Mouse (Mus musculus) CD4-positive, CD25-positive, alpha-beta regulatory T cell, adult 2 months (primary cell): ENCODE results near the gene Slc30a9.

ENCODE experiments used
- DNase-seq: peaks from one replicate; pipeline ENCODE4 v3.0.0-alpha.2; 2012; ENCODE audit warnings: low read depth, low spot score

The Slc30a9 gene

DNA sequence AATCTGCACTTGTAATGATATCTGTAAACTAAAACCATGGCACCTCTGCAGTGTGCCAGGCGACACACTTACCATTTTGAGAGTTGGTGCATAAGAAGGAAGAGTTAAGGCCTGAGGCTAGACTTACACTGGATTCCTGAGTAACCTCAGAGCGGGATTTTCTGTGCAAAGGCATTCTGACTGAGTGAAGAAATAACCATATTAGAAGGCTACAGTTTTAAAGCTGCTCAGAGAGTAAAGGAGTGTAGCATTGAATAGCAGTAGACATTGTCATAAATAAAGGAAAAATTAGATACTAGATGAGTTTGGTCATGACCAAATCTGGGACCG, 5.7 kb downstream of the Slc30a9 start:
- no peak for DNase-seq

DNA sequence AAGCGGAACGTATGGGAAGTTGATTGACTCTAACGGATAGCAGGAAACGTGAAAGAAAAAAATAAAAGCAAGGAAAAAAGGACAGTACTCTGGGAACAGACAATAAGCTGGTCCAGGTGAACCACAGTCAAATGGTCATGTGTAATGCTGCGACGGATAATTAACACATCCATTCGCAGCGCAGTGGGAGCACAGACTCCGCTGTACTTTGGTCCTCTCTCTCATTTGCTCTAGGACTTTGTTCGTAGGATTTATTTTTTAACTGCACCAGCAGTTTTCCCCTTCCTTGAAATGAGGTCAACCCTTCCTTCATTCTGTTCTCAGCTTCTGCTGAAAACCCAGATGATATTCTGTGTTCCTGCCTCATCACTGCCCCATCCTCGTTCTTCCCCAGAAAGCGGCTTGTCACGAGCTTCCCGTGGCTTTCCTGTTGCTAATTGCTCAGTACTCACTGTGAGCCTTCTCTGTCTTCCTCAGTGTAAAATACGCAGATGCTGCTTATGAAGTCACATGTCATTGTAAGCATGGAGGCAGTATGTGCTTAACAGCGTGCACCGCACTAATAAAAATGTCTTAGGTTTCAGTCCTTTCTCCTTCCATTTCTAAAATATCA, 15.0 kb downstream of the Slc30a9 start:
- no peak for DNase-seq

DNA sequence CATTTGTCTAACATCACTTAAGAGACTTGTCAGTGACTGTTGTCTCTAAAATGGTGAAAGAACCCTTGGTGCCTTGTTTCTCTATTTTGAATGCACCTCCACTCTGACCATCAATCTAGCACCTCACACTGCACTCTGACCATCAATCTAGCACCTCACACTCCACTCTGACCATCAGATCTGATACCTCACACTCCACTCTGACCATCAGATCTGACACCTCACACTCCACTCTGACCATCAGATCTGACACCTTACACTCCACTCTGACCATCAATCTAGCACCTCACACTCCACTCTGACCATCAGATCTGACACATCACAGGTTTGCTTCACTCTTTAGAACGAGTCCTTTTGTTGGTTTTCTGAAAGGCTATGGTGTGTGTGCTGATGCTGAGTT, 17.3 kb downstream of the Slc30a9 start:
- no peak for DNase-seq

DNA sequence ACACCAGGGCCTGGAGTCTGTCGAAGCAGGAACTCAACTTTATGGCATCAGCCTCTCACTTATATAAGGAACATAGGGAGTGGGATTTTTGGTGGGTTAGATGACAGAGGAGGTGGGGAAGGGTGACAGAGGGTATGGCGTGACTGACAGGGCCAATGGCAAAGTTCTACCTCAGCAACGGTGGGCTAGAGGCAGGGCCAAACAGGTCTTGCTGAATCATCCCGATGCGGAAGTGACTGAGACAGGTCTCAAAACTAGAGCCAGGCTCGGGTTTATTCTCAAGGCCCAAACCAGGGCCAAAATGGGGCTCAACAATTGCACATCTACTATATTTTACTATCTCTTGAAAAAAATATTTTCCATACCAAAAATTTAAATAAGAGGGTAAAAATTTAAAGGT, 34.1 kb downstream of the Slc30a9 start:
- no peak for DNase-seq

DNA sequence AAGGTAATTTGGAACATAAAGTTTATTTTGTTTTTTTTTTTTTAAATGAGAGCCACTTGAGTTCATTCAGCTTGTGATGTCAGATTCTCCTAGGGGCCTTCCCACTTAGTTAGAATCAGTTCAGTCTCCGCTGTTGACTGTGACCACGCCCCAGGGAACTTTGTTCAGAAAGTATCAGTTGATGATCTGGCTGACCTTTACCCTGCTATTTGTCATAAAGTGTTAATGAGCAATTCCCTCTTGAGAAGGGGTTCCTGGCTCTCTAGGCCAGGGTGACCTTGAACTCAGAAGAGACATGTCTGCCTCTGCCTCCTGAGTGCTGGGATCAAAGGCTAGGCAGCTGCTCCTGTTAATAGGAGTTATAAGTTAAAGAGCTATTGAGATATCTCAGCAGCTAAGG, 40.3 kb downstream of the Slc30a9 start:
- DNase-seq, result no peak

DNA sequence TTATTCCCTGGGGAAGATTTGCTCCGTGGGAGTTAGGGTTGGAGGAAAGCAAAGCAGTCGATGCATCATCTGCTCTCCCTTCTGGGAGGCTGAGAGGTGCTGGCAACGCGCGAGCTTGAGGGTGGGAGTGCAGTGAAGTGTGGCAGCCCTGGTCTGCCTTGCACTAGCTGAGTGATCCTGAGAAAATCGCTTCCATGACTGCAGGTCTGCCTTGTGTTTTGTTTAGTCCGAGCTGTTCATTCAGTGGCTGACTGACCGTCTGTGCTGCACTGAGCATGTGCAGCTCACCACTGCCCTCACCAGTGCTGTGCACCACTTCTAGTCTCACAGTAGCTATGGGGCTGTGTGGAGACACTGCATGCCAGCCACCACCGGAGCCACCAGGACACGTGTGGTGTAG, 42.2 kb downstream of the Slc30a9 start:
- DNase-seq, result no peak

DNA sequence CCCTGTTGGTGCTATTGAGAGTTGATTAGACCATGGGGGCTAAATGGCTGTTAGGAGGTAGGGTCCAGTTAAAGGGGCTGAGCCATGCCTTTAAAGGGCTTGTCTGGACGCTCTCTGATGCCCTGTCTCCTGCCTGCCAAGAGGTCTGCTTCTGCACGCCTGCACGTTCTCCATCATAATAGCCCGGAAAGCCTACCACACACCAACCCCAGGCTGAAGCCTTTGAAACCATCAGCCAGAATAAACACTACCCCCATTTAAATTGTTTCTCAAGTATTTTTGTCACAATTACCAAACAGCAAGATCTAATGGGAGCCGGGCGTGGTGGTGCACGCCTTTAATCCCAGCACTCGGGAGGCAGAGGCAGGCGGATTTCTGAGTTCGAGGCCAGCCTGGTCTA, 55.6 kb downstream of the Slc30a9 start:
- no peak for DNase-seq

DNA sequence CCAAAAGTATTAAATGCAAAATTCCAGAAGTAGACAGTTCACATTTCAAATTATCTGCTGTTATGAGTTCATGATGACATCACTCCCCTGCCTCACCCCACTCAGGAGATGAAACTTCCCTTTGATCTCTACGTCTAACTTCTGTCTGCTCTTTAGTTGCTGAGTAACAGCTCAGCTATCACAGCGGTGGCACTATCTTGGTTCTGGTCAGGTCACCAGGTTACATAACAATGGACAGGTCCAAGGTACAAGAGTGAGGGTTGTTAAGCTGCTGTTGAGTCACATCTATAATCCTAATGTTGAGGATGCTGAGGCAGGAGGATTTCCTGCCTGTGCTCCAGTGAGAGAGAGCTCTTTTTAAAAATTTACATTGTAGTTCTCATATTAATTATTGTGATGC, 56.2 kb downstream of the Slc30a9 start:
- DNase-seq, result no peak

DNA sequence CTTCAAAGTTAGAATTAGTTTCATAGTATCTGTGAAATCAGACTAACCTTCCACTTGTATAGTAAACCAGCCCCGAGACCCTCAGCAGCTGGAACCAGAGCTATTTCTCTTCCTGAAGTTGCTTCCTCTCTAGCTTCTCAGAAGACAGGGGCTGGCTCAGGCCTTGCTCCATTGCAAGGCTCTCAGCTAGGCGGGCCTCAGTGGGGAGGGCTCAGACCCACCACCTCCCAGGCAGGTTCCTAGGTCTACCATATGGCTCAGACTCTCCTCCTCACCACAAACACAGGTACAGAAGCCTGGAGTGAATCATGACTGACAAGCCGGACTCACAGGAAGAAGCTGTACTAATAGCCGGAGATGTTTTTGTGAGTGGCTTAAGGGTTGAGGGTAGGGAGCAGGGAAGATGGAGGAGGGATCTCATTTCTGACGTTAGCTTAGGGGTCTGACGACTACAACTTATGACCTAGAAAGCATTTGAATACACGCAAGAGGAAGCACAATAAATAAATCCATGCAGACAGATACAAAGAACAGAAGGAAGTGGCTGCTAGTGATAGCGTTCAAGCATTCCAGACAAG, 70.4 kb downstream of the Slc30a9 start:
- no peak for DNase-seq

DNA sequence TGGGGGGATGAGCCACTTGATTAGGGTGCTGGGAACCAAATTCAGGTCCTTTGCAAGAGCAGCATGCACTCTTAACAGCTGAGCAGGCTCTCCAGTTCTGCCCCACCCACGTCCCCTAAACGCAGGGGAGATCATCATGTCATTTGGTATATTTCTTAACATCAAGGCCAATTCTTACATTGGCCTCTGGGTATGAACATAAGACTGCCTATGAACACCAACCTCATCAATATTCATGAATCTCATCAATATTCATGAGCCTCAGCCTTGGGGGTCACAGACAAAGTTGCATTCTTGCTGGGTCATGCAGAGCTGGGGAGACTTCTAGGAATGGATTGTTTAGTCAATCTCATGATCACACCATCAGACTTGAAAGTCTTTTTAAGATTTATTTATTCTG, 74.9 kb downstream of the Slc30a9 start:
- no peak for DNase-seq

DNA sequence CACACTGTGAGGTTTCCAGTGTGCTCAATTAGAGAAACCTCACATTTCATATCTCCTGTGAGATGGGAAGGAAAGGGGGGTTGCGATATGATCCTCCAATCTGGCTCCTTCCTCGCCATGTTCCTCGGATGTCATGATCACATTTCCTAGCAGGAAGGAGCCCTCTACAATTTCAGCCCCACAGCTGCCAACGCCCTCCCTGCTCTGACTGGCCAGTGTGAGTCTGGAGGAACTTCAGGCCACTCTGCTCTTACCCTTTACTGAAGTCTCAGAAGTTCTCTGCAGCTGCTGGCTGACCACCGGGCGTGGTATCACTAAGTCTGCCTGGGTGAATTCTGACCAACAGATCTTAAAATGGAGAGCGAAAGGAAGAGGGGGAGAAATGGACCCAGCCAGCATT, 75.8 kb downstream of the Slc30a9 start:
- no peak for DNase-seq

DNA sequence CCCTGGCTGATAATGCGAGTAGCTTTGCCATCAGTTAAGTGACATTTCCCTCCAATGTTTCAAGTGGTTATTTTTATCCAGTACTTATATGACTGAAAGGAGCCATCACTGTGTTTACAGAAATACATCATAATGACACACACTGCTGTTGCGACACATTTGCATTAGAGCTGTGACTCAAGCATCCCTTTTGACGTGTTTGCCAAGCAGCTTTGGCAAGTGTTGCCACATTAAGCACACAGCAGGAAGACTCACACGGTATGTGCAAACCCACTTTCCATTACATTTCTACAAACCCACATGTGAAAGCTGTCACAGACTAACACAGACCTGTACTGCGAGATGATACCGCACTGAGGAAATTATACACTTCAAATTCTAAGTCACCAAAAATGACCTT, 87.2 kb downstream of the Slc30a9 start:
- DNase-seq, result peak; percentile 37

DNA sequence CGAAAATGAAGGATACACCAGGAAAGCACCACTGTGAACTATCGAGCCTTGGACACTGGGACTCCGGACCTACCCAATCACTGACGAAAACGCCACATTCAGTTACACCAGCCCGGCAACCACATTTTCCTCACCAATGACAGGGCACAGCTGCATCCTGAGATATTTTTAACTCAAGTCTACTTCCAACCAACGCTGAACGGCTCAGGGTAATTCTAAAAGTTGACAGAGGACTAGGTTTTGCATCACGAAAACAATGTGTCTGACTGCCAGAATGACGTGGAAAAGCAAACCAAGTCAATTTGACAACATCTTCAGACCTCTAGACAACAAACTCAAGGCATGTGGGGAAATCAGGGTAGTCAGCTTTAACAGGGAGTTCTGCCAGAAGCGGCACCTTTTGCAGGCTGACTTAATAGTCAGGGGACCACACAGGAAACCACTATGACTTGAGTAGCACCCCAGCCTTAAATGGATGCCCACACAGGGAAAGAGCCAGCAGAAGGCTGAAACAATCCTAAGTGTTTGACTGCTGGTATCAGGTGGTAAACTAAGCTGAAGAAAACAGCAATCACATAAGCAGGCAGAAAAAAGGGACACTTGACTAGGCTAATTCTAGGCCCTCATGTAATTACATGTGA, 88.6 kb downstream of the Slc30a9 start:
- peak; percentile 17 for DNase-seq

DNA sequence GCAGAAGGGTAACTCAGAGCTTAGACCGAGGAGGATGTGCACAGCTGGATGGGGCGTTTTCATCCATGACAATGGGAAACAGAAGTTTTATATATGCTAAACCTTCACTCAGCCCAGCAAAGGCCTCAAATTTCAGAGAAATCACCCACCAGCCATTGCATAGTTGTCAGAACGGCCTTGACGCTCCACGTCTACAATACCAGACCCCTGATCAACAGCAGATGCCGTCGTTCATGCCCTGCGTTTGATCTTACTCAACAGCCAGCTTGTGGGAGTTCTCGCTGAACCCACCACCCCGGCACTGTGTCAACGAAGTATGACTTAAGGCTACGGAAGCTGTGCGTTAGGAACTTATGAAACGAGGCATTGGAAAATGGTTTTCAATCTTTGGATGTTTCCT, 90.4 kb downstream of the Slc30a9 start:
- no peak for DNase-seq

DNA sequence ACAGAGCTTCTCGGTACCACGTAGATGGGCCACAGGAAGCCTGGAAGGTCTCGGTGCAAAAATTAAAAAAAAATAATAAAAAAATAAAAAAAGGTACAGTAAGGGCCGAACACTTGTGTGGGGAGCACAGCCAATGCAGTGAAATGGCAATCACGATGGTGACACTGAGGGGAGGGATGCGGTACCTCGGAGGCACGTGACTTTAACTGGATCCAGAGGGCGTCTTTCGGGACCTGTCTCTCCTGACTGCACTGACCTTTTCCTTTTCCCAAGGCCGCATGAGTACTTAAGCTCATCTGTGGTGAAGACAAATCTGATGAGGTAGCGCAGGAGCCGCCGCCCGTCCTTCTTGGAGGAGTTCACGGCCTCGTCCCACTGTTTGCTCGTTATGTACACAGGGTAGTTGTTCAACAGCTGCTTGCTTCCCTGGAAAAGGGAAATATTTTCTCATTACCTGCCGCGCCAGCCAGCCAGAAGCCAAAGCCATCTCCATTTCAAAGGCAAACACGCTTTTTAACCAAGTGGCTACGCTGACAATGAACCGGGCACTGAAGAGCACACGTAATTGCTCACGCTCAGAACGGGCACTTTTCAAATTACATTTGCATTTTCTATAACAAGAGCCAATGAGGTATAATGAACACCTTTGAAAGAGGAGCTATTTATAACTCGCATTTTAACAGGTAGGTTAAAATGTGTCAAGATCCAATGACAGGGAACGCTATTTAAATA, 93.3 kb downstream of the Slc30a9 start:
- DNase-seq, result no peak

DNA sequence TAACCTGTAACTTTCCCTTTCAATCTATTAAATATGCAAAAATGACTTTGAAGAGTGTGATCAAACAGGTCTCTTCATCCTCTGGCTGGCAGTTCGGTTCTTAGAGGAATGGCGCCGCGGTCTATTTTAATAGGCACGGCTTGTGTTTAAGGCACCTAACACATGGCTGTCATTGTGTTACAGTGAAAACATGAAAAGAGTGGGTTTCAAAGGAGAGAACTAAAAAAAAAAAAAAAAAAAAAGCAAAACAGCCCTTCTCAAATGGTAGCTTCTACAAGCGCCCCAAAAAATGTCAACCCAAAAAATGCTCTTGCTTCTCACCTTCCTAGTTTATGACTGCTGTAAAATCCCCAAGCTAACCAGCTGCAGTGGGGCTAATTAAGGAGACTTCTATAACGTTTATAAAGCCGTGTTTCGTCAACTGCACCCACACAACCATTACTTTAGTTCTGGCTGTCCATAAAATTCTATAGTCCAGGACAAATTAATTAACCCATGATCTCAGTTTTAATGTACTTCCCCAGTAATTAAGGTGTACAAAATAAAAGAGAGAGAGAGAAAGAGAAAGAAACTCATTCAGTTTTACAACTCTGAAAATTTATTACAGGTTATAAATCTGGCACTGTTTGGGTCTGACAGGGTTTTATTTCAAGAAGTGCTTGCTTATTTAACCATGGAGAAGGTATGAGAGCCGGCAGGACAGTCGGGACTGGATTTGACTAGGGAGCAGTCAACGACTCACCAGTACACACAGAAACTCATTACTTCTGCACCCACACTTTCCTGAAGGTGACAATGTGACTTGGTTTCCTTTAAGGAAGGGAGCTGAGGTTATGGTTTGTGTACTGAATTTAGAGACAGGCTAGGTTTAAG, 94.1 kb downstream of the Slc30a9 start:
- no peak for DNase-seq

DNA sequence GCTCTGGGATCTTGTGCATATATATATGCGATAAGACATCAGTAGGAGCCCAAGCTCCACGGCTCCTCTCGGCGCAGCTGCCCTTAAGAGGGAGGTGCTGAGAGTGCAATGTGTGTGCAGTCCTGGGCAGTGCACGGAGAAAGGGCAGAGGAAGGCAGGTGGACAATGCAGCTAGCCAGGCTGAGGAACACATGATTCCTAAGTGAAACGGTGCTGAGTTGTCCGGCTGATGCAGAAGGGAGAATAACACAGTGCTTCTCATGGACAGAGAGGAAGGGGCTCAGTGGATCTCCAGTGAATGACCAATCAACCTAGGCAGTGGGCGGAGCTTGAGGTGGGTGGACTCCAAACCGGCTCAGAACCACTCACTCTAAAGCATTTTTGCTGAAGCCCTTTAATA, 94.9 kb downstream of the Slc30a9 start:
- no peak for DNase-seq

DNA sequence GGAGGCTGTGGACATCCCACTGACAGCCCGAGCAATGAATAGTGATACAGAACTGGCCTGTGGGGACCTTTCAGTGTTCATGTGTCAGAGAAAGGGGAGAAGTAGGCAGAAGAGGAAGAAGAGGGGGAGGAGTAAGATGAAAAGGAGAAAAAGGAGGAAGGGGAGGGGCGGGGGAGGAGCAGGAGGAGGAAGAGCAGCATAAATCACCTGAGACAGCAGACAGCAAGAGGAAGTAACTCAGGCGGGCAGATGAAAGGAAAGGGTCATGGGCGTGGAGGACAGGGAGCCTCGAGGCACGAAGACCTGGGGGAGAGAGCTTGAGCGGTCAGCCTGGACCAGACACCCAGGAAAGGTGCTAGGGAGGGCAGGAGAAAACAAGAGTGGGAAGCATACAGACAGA, 97.6 kb downstream of the Slc30a9 start:
- DNase-seq, result peak; percentile 46

DNA sequence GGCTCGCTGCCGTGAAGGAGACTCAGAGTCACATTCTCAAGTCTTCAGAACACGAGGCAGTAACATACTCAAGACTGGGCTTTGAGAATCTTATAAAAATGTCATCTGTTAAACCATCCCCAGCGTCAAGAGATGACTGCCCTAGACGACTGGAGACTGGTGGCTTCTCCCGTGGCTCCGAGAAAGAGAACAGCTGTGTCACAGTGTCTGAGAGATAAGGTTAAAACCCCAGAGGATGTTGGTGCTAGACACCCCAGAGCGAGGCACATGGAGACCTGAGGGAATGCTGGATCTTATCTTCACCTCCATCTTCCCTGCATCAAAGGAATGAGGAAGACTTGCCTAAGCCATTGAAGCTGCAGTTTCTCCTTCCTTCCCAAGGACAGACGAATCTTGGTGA, 98.2 kb downstream of the Slc30a9 start:
- DNase-seq, result peak; percentile 11
